Mouse (Mus musculus) monocyte, adult 2 months (primary cell): ENCODE data around the gene Pdzd2.

Experiments used
- DNase-seq, 2 experiments: peaks; one replicate each; pipeline ENCODE4 v3.0.0; 2022; ENCODE audit warnings: low spot score in 2 of 2, low read depth in 1 of 2

Pdzd2 gene

DNA sequence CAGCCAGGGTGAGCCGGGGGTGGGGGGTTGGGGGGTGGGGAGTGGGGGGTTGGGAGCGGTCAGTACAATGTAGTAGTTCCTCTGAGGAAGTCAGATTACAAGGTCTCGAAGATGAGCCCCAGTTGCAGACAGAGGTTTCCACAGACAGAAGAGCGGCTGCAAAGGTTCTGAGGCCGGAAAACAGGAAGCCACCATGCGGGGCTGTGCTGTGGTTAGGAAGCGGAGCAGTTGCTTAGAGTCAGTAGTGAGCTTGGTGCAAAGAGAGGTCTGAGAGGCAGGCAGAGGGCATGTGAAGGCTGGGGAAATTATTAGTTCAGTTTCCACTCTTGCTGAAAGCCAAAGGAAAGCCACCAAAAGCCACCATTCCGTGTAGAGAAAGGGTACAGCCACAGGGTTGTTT lies 303.8 kb downstream of the Pdzd2 start:
- DNase-seq = no peak

DNA sequence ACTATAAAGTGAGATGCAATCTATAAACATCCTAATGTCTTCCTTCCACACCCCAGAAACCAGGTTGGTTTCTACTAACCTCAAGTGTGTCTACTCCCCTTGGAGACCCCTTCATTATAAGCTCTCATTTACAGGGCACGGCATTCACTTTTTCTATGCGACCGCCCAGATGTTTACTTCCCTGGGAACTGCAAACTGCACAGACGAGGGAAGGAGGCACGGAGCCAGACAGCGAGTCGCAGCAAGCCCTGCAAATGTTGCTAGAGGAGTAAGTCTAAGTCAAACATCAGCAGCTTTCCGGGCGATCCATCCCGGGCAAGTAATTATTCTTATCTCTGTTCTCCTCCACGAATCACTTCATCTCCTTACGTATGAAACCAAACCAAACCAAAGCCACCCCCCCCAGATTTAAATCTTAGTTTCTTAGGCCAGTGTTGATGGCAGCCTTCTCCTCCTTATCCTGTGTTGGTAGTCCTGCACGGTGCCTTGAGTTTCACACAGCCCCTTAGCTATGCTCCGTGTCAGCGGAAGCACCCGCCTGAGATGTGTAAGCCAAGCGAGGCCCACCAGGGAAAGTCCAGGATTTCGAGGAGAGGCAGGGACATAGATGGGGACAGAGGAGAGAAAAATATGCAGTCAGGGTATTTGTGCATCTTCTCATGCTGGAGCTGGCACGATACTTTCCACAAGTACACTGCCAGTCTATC lies 305.7 kb downstream of the Pdzd2 start:
- no peak for DNase-seq

DNA sequence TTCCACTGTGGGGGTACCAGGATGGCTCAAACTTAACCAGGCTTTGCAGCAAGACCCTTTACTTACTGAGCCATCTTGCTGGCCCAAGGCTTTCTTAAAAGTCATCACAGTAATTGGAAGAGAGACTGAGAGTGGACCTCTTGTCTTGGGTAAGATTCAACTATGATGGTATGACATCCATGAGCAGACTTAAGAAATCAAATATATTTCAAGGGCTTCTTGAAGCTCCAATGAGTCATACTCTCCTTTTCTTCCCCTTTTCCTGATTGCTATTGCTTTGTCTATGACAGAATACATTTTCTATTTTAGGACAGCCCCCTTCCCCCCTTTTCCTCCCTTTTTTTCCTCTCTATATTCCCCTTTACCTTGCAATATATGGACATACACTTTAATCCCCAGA lies 306.8 kb downstream of the Pdzd2 start:
- DNase-seq = no peak

GRCm38 (mm10) chr15:12432320-12432719 lies 307.4 kb downstream of the Pdzd2 start:
- no peak for DNase-seq

DNA sequence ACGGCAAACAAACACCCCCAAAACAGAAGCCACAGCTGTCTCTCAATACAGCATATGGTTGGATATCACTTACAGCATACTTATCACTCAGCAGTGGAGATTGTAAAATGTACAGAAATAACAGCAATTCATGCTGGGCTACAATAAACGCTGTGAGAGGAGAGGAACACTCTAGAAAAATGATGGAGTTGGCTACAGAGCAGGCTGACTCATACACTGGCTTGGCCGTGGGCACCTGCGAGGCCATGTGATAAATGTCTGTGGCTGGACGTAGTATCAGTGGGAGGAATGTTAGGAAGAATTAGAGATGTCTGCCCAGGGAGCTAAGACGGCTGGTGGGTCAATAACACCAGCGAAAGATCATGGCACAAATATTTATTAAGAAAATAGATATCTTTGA lies 308.0 kb downstream of the Pdzd2 start:
- DNase-seq = no peak

DNA sequence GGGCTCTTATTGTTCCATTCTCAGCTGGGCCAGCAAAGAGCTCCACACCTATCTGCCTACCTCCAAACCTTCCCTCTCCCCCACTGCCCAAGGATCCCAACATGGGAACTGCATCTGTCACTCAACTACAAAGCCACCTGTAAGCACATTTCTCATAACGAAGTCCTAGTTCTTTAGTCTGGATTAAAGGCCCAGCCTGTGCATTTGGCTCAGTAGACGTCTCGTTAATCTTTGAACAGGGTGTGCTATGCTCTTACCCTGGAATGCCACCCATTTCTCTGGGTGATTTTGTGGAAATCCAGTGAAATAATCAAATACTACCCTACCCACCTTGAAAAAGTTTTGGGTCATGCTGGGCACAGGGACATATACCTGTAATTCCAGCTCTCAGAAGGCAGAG lies 308.5 kb downstream of the Pdzd2 start:
- no peak for DNase-seq

DNA sequence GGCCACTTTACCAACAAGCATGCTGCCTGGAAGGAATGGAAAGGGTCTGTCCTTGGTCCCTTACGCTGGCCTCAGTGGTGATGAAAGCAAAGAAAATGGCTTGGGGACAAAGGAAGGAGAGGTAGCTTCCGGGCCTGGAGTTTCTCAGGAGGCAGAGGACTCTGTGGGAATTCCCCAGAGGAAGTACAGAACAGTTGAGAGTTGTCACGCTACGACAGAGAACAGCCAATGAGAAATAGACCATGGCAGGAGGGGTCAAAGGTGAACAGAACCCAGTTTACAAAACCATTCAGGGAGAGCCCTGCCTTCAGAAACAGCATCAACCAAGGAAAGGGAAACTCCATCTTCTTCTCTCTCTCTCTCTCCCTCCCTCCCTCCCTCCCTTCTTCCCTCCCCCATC lies 309.1 kb downstream of the Pdzd2 start:
- no peak for DNase-seq

DNA sequence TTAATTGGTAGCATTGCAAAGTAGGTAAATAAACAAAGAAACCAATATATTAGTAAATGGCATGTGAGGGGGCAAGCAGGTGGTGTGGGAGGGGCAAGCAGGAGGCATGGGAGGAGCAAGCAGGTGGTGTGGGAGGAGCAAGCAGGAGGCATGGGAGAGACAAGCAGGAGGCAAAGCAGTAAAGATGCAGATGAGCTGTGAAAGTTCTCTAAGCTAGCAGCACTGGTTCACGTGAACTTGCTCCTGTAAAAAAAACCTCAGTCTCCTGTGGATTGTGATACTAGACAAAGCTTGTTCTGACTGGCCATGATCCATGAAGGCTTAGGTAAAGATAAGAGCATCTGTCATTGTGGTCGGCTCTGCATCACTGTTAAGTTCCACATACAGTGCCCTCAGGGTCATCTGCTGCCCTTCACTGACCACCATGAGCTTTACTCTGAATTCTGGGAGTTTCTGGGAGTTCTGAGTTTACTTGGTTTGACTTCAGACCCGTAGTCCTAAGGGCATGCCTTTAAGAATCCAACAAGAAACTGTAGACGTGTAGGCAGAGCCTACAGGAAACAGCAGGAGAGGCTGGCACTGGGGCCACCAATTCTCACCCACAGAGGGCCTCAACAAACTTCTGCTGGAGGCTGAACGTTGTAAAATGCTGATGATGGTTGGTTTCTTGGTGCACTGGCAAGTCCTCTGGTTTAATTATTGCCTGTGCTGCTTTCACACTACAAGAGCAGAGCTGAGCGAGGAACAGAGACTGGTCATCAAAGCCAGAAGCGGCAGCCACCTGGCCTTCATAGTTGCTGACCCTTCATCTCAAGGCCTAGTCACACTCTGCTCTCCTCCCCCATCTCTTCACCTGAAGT lies 309.9 kb downstream of the Pdzd2 start:
- DNase-seq = no peak

- no peak for DNase-seq
Measured at GRCm38 (mm10) chr15:12427818-12428217, 311.9 kb downstream of the Pdzd2 start.

- no peak for DNase-seq
Measured at GRCm38 (mm10) chr15:12426342-12426741, 313.4 kb downstream of the Pdzd2 start.

GRCm38 (mm10) chr15:12425049-12425627 lies 314.6 kb downstream of the Pdzd2 start:
- no peak for DNase-seq

DNA sequence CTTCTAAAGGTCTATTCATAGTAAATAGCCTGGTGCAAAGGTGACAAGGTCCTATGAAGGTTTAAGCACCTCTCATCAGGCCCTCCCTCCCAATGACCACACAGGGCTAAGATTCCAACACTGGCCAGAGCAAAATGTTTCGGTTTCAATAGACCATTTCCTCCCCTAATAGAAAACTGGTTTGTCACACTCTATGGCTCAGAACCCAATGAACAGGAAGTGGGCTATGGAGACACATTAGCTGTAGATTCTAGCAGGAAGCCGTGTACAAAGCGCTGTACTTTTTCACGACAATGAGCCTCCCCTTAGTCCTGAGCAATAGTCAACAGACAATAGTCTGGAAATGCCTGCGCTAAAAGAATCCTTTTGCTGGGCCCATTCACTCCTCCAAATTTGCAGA lies 315.5 kb downstream of the Pdzd2 start:
- no peak for DNase-seq

- DNase-seq = no peak
Measured at GRCm38 (mm10) chr15:12420915-12421314, 318.8 kb downstream of the Pdzd2 start.

GRCm38 (mm10) chr15:12420376-12420775 lies 319.3 kb downstream of the Pdzd2 start:
- no peak for DNase-seq

DNA sequence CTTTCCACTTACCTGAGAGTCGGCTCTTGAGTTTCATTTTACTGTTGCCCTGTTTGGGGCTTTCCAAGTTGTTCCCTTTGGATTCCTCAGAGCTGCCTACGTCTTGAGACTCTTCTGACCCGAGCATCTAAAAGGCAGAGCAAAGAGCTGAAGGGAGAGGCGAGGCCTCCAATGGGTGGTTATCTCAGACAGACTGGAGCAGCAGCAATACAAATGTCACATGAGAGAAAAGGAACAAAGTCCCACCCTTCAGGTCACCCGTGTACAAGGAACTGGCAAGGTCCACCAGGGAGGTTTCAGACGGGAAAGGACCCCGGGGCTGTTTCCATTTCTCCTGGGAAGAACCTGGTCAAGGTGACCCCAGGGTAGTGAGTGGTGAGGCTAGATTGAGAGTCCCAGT lies 320.3 kb downstream of the Pdzd2 start:
- DNase-seq = no peak

DNA sequence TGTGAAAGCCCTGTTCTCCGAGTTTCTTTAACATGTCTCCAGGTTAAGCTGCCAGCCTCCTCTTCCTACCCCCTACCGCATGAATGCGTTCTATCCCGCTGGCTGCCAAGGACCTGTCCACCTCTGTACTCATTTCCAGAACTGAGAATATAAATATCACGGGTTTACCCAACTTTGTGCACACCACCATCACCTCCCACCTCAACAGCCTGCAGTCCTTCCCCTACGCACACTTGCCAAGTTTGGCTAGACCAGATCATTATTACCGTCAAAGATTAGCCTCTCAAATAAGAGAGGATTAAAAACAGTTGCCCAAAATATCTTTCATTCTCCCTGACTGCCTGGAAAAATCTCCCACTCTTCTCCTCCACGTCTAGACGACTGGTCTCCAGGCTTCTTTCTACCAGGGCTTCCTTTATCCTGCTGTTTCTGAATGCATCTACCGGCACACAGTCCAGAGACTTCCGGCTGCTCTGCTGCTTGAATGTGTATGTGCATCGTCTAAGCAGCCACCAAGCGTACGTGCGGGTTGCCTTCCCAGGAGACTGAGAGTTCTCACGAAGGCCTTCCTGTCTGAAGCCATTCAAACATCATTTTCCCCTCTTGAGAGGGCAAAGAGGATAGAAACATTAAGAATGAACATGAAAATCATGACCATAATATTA lies 324.1 kb downstream of the Pdzd2 start:
- DNase-seq = no peak

DNA sequence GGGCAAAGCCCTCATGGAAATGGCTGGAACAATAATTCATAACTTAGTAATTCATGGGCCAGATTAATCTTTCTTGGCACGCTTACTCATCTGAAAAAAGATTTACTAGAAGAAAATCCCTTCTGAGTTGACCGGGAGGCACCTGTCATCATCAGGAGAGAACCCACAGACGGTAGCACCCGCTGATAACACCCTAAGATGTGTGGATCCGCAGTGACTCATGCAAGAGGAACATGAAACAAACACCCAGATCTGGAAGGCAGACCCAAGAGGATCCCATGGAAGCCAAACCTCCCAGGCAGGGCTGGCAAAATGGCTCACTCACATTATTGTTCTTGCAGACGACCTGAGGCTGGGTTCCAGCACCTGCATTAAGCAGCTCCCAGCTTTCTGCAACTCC lies 325.0 kb downstream of the Pdzd2 start:
- no peak for DNase-seq

- no peak for DNase-seq
Measured at GRCm38 (mm10) chr15:12408205-12408604, 331.5 kb downstream of the Pdzd2 start.

- DNase-seq = no peak
Measured at GRCm38 (mm10) chr15:12405592-12405991, 334.1 kb downstream of the Pdzd2 start.

GRCm38 (mm10) chr15:12397032-12397431 lies 342.7 kb downstream of the Pdzd2 start:
- no peak for DNase-seq

DNA sequence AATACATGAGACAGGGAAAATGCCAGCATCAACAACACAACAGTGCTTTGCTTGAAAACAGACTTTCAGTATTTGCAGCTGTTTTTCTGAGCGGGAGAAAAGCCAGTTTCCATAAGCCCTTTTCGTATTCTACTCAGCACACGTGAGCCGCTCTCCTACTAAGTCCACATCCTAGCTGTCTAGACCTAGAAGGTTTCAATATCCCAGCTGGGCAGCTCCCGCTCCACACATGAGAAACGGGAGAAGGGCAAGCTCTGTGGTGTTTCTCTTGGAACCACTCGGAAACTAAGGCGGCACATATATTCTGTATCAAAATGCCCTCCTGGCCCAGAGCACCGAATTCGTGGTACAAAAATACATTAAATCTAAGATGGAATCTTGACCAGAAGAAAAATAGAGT lies 345.0 kb downstream of the Pdzd2 start:
- DNase-seq = no peak
